Mouse (Mus musculus): ENCODE data around the gene Mpzl3. TPM values are rescaled to one million over a fixed set of nuclear protein-coding genes. Genes with fewer than 3 reads are reported as not detected.

Gene Mpzl3
- polyA plus RNA-seq, 1 experiment from 2014 or later: 1.1 TPM

DNA sequence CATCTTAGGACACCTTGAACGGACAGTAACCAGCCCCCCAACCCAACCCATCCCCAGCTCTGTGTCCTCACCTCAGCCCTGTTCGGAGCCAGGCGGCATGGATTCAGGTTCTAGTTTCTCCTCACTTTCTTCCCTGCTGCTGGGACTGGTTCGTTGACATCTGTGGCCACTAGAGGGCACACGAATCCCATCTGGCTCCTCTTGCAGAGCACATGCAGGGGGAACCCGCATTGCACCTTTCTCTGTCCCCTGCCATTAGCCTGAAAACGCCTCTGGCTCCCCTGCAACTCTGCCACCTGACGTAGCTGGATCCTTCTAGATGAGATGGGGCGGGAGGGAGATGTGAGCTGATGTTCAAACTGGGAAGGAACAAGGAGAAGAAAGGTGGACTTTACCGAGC lies 66.8 kb downstream of the Mpzl3 start:
- no peaks in the 10 kb centered on the region for H3K9me3 ChIP-seq (ENCODE audit: control insufficient read depth, low read length)
- peaks cover 18% of the 10 kb centered on the region for H3K36me3 ChIP-seq (replicated peaks; ENCODE audit: control insufficient read depth, insufficient read depth)
- H3K27me3 ChIP-seq (ENCODE audit: control insufficient read depth, insufficient read depth, low read length): no peaks in the 10 kb centered on the region
- H3K4me1 ChIP-seq (replicated peaks; ENCODE audit: control insufficient read depth, insufficient read depth, low read length): peaks cover 24% of the 10 kb centered on the region
- WGBS: 7% methylated on average over 10 of the region's 10 CpGs
- peak; percentile 77 for DNase-seq (ENCODE audit: low spot score)
- ATAC-seq (ENCODE audit: low FRiP score): peak; percentile 52
- H3K9ac ChIP-seq: peak overlapping the region; percentile 42
- no peak overlapping the region for H3K27ac ChIP-seq
- 0 out of 2 replicates have a peak overlapping the region, but pooled peaks have one; percentile 6 for H3K4me3 ChIP-seq (replicated peaks; ENCODE audit: low read length)
- H3K4me2 ChIP-seq (replicated peaks): peak overlapping the region; percentile 44

DNA sequence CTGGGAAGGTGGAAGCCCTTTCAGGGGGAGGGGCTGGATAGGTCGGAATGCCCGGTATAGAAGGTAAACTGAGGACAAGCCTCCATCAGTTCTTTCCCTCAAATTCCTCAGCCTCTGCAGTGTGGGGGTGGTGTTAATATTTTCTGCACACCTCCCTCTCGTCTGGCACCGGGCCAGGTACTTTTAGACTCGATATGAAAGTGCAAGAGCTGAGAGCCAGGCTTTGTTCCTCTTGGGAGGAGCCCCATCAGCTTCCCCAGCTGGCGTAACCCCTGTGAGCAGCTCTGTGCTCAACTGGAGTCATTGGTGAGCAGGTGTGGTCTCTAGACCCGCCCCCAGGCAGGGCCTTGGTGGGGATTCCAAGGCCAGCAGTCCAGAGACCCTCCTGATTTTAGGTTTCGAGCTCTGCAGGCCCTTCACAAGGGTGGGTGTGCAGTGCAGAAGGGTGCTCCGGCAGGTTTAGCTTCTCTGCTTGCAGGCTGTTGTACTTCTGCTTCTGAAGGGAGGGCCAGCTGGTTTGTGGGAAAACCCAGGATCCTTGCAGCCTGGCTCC lies 67.3 kb downstream of the Mpzl3 start:
- Histone ChIP-seq H3K36me3 (replicated peaks; ENCODE audit: control insufficient read depth, insufficient read depth) (peaks cover 21% of the 10 kb centered on the region), H3K27ac (no peak overlapping the region), H3K27me3 (ENCODE audit: control insufficient read depth, insufficient read depth, low read length) (no peaks in the 10 kb centered on the region), H3K9ac (peak overlapping the region; percentile 42), H3K4me1 (replicated peaks; ENCODE audit: control insufficient read depth, insufficient read depth, low read length) (peaks cover 24% of the 10 kb centered on the region), H3K4me3 (replicated peaks; ENCODE audit: low read length) (0 out of 2 replicates have a peak overlapping the region, but pooled peaks have one; percentile 6), H3K4me2 (replicated peaks) (peak overlapping the region; percentile 44), H3K9me3 (ENCODE audit: control insufficient read depth, low read length) (no peaks in the 10 kb centered on the region)
- WGBS: 25% methylated on average over 9 of the region's 9 CpGs
- ATAC-seq (ENCODE audit: low FRiP score): no peak
- DNase-seq (ENCODE audit: low spot score): no peak

- Histone ChIP-seq H3K9me3 (ENCODE audit: control insufficient read depth, low read length) (no peaks in the 10 kb centered on the region), H3K9ac (no peak overlapping the region), H3K4me3 (replicated peaks; ENCODE audit: low read length) (no peak overlapping the region), H3K4me1 (replicated peaks; ENCODE audit: control insufficient read depth, insufficient read depth, low read length) (peaks cover 13% of the 10 kb centered on the region), H3K27me3 (ENCODE audit: control insufficient read depth, insufficient read depth, low read length) (no peaks in the 10 kb centered on the region), H3K4me2 (replicated peaks) (no peak overlapping the region), H3K36me3 (replicated peaks; ENCODE audit: control insufficient read depth, insufficient read depth) (peaks cover 21% of the 10 kb centered on the region), H3K27ac (no peak overlapping the region)
- no peak for DNase-seq (ENCODE audit: low spot score)
- 90% methylated on average over 14 of the region's 14 CpGs for WGBS
- no peak for ATAC-seq (ENCODE audit: low FRiP score)
Measured at GRCm38 (mm10) chr9:45125211-45125610, 70.2 kb downstream of the Mpzl3 start.

- no peak overlapping the region for H3K4me2 ChIP-seq (replicated peaks)
- H3K27me3 ChIP-seq (ENCODE audit: control insufficient read depth, insufficient read depth, low read length): no peaks in the 10 kb centered on the region
- DNase-seq (ENCODE audit: low spot score) (no peak), ATAC-seq (ENCODE audit: low FRiP score) (no peak)
- no peaks in the 10 kb centered on the region for H3K9me3 ChIP-seq (ENCODE audit: control insufficient read depth, low read length)
- H3K27ac ChIP-seq: no peak overlapping the region
- 62% methylated on average over 7 of the region's 7 CpGs for whole genome bisulfite sequencing
- no peak overlapping the region for H3K9ac ChIP-seq
- peaks cover 7% of the 10 kb centered on the region for H3K4me1 ChIP-seq (replicated peaks; ENCODE audit: control insufficient read depth, insufficient read depth, low read length)
- H3K4me3 ChIP-seq (replicated peaks; ENCODE audit: low read length): no peak overlapping the region
- peaks cover 21% of the 10 kb centered on the region for H3K36me3 ChIP-seq (replicated peaks; ENCODE audit: control insufficient read depth, insufficient read depth)
Measured at GRCm38 (mm10) chr9:45126941-45127340, 72.0 kb downstream of the Mpzl3 start.

Other genes starting within 250 kb of the Mpzl3 start
- gene Kmt2a, start 173.9 kb upstream of the Mpzl3 start, polyA plus RNA-seq (2014; fragmentation: Nextera tagmentation; extraction: Ambion mirVana): 17.1 and 19.3 TPM in 2 replicates
- 774 and 980 TPM in 2 replicates for gene Atp5l, start 134.4 kb upstream of the Mpzl3 start, polyA plus RNA-seq (2014; fragmentation: Nextera tagmentation; extraction: Ambion mirVana)
- gene Ube4a, start 89.6 kb upstream of the Mpzl3 start, polyA plus RNA-seq (2014; fragmentation: Nextera tagmentation; extraction: Ambion mirVana): 46.0 and 50.2 TPM in 2 replicates
- gene Cd3g, start 74.8 kb upstream of the Mpzl3 start, polyA plus RNA-seq (2014; fragmentation: Nextera tagmentation; extraction: Ambion mirVana): not detected in 2 replicates
- gene Cd3d, start 73.4 kb upstream of the Mpzl3 start, polyA plus RNA-seq (2014; fragmentation: Nextera tagmentation; extraction: Ambion mirVana): not detected in 2 replicates
- 0.20 and 0.22 TPM in 2 replicates for gene Cd3e, start 45.6 kb upstream of the Mpzl3 start, polyA plus RNA-seq (2014; fragmentation: Nextera tagmentation; extraction: Ambion mirVana)
- gene Mpzl2, start 15.4 kb upstream of the Mpzl3 start, polyA plus RNA-seq (2014; fragmentation: Nextera tagmentation; extraction: Ambion mirVana): 0.44 and 0.90 TPM in 2 replicates
- 0.25 TPM in 1 of 2 replicates, not detected in the other for gene Jaml, start 24.0 kb downstream of the Mpzl3 start, polyA plus RNA-seq (2014; fragmentation: Nextera tagmentation; extraction: Ambion mirVana)
- gene Scn2b, start 62.6 kb downstream of the Mpzl3 start, polyA plus RNA-seq (2014; fragmentation: Nextera tagmentation; extraction: Ambion mirVana): 6.9 and 8.1 TPM in 2 replicates
- 0.07 and 0.17 TPM in 2 replicates for gene Scn4b, start 83.2 kb downstream of the Mpzl3 start, polyA plus RNA-seq (2014; fragmentation: Nextera tagmentation; extraction: Ambion mirVana)
- gene BC049352, start 126.8 kb downstream of the Mpzl3 start, polyA plus RNA-seq (2014; fragmentation: Nextera tagmentation; extraction: Ambion mirVana): not detected in 2 replicates
- not detected in 2 replicates for gene Tmprss4, start 148.9 kb downstream of the Mpzl3 start, polyA plus RNA-seq (2014; fragmentation: Nextera tagmentation; extraction: Ambion mirVana)
- gene Il10ra, start 214.0 kb downstream of the Mpzl3 start, polyA plus RNA-seq (2014; fragmentation: Nextera tagmentation; extraction: Ambion mirVana): 0.68 and 0.85 TPM in 2 replicates

All from hindbrain, embryonic 14.5 days (tissue).